Mouse (Mus musculus): ENCODE measurements around the gene Gpr68. TPM values are rescaled to one million over a fixed set of nuclear protein-coding genes. Genes with fewer than 3 reads are reported as not detected.

Gpr68 gene
- polyA plus RNA-seq (2012; rRNA removed): 3.1 and 4.6 TPM in 2 replicates

GRCm38 (mm10) chr12:100907598-100908297 lies at the start of gene Gpr68:
Gene Gpr68 (minus strand): TSS chr12:100908198.

Other genes starting within 250 kb of the Gpr68 start
- gene Rps6ka5, start 181.2 kb downstream of the Gpr68 start, polyA plus RNA-seq (2012; rRNA removed): 0.53 and 0.54 TPM in 2 replicates
- gene Dglucy, start 129.1 kb downstream of the Gpr68 start, polyA plus RNA-seq (2012; rRNA removed): 10.4 and 10.8 TPM in 2 replicates
- 15.6 and 19.0 TPM in 2 replicates for gene Ccdc88c, start 120.9 kb upstream of the Gpr68 start, polyA plus RNA-seq (2012; rRNA removed)
- 14.5 TPM in 2 replicates for gene Ppp4r3a, start 175.5 kb upstream of the Gpr68 start, polyA plus RNA-seq (2012; rRNA removed)